Mouse (Mus musculus) G1E-ER4 (cell line): ENCODE results near the gene Slc9a3. TPM values are rescaled to one million over a fixed set of nuclear protein-coding genes. Genes with fewer than 3 reads are reported as not detected.

Source experiments
- GATA1 ChIP-seq: IDR thresholded peaks from one replicate; pipeline ENCODE4 v1.8.0; 2012; ENCODE audit warnings: low read length, inconsistent platforms
- polyA plus RNA-seq: library from polyadenylated mRNA; stranded (reverse); fragments of >175 nt; gene quantifications from 2 replicates; pipeline ENCODE4 v1.2.3, GENCODE M21; 2012

The Slc9a3 gene
- polyA plus RNA-seq, 1 experiment, result not detected

GRCm38 (mm10) chr13:74208317-74208985, 87.2 kb downstream of the Slc9a3 start, which contains the start of gene Exoc3:
Gene Exoc3, minus strand, starts transcription at chr13:74208732.
- no peak for TF ChIP-seq GATA1

GRCm38 (mm10) chr13:74208986-74209345, 87.7 kb downstream of the Slc9a3 start:
- no peak for TF ChIP-seq GATA1

GRCm38 (mm10) chr13:74218441-74218840, 97.2 kb downstream of the Slc9a3 start:
- TF ChIP-seq GATA1, result no peak

Other genes with a start within 250 kb of the Slc9a3 start
- 3.9 and 5.4 TPM in 2 replicates for gene Trip13, start 183.7 kb upstream of the Slc9a3 start, polyA plus RNA-seq
- 14.4 and 20.9 TPM in 2 replicates for gene Brd9, start 183.6 kb upstream of the Slc9a3 start, polyA plus RNA-seq
- not detected in 2 replicates for gene Zdhhc11, start 157.6 kb upstream of the Slc9a3 start, polyA plus RNA-seq
- not detected in 2 replicates for gene Tppp, start 112.0 kb upstream of the Slc9a3 start, polyA plus RNA-seq
- gene Cep72, start 59.2 kb upstream of the Slc9a3 start, polyA plus RNA-seq, result 0.77 and 4.1 TPM in 2 replicates
- gene Exoc3, start 87.3 kb downstream of the Slc9a3 start, polyA plus RNA-seq, result 3.1 and 31.0 TPM in 2 replicates
- not detected in 2 replicates for gene Ahrr, start 170.9 kb downstream of the Slc9a3 start, polyA plus RNA-seq
- gene Pdcd6, start 196.1 kb downstream of the Slc9a3 start, polyA plus RNA-seq, result 38.9 and 65.0 TPM in 2 replicates
- 64.6 and 85.8 TPM in 2 replicates for gene Sdha, start 228.8 kb downstream of the Slc9a3 start, polyA plus RNA-seq
- 0.30 and 0.32 TPM in 2 replicates for gene Ccdc127, start 228.9 kb downstream of the Slc9a3 start, polyA plus RNA-seq
- gene Lrrc14b, start 242.5 kb downstream of the Slc9a3 start, polyA plus RNA-seq, result not detected in 2 replicates